In genomic region chrX:155584586-155584985, GRCm38 (mm10) we compare ENCODE assay signal across 24 mouse cellular contexts. TPM values are rescaled to one million over a fixed set of nuclear protein-coding genes. Genes with fewer than 3 reads are reported as not detected.
DNase-seq lines count a peak whose midpoint lies in the region; ATAC-seq and TF ChIP-seq lines count a peak whose summit lies in the region.
"Had no signal": no experiment of that assay in that cellular context is flagged by ENCODE, and none has a peak within 500 bp of the region (broad histone marks: within the 10 kb centered on the region; RNA-seq: fewer than 3 reads in every experiment).

No protein-coding gene starts in this region.

- no peak for TF ChIP-seq POLR2A in liver, adult 2 months (IDR thresholded peaks at IDR 0.05; ENCODE audit: extremely low read depth, insufficient read depth, low read length)

- 55% methylated on average over 2 of the region's 2 CpGs for WGBS in liver, adult 2 months
- WGBS in liver, postnatal 0 days (ENCODE audit: insufficient replicate concordance): 55% methylated on average over 2 of the region's 2 CpGs
- 93% methylated on average over 2 of the region's 2 CpGs for WGBS in hindbrain, embryonic 14.5 days

- no peaks in the 10 kb centered on the region for H3K36me3 ChIP-seq in liver, adult 2 months (ENCODE audit: control insufficient read depth, insufficient read depth, low read length)
- no peaks in the 10 kb centered on the region for H3K36me3 ChIP-seq in liver, postnatal 0 days (replicated peaks; ENCODE audit: insufficient read depth, low read length)
- H3K36me3 ChIP-seq in G1E (replicated peaks): no peaks in the 10 kb centered on the region
- H3K36me3 ChIP-seq in hindbrain, embryonic 14.5 days (replicated peaks; ENCODE audit: control insufficient read depth, insufficient read depth): no peaks in the 10 kb centered on the region
- H3K36me3 ChIP-seq: heart, embryonic 15.5 days; limb, embryonic 12.5 days; liver, embryonic 15.5 days had no signal

- no peak overlapping the region for H3K4me2 ChIP-seq in liver, postnatal 0 days (ENCODE audit: low read depth, low read length)
- H3K4me2 ChIP-seq in hindbrain, embryonic 14.5 days (replicated peaks): no peak overlapping the region
- H3K4me2 ChIP-seq: heart, embryonic 15.5 days; limb, embryonic 12.5 days; liver, embryonic 15.5 days had no signal

- peak; percentile 24 for DNase-seq in liver, adult 2 months (ENCODE audit: extremely low read depth, low read depth, low spot score)
- no peak for DNase-seq in liver, postnatal 0 days
- DNase-seq in G1E (ENCODE audit: low spot score): no peak
- peak; percentile 8 for DNase-seq in c-Kit-positive CD71-negative TER-119-negative erythroid progenitor cells, embryonic 14.5 days (ENCODE audit: low read depth)
- no peak for DNase-seq in hindbrain, embryonic 14.5 days (ENCODE audit: low spot score)
- no peak for DNase-seq in embryo, embryonic 9.5 days (ENCODE audit: extremely low spot score)
- DNase-seq in cerebellum, postnatal 4 days (ENCODE audit: low spot score in 2 of 2): no peak
- DNase-seq: adrenal gland, postnatal 25 days; cerebellum, adult 9-11 months; kidney, postnatal 36 days; layer of hippocampus, adult 9-11 months; right cerebral cortex, postnatal 25 days; thymus, postnatal 36 days had no signal

- no peaks in the 10 kb centered on the region for H3K79me2 ChIP-seq in liver, adult 2 months (ENCODE audit: control insufficient read depth, insufficient read depth, low read length)

- H3K4me3 ChIP-seq in liver, adult 2 months (ENCODE audit: insufficient read depth, low read depth, low read length): no peak overlapping the region
- no peak overlapping the region for H3K4me3 ChIP-seq in liver, postnatal 0 days (ENCODE audit: low read depth, low read length)
- no peak overlapping the region for H3K4me3 ChIP-seq in G1E (ENCODE audit: low read depth, low read length)
- H3K4me3 ChIP-seq in hindbrain, embryonic 14.5 days (replicated peaks; ENCODE audit: low read length): no peak overlapping the region
- H3K4me3 ChIP-seq: heart, embryonic 15.5 days; limb, embryonic 12.5 days; liver, embryonic 15.5 days; megakaryocyte, embryonic 14.5 days had no signal

- H3K9ac ChIP-seq in liver, adult 2 months (ENCODE audit: low read depth, low read length): no peak overlapping the region
- no peak overlapping the region for H3K9ac ChIP-seq in liver, postnatal 0 days (replicated peaks)
- H3K9ac ChIP-seq in hindbrain, embryonic 14.5 days: no peak overlapping the region
- H3K9ac ChIP-seq: heart, embryonic 15.5 days; limb, embryonic 12.5 days; liver, embryonic 15.5 days had no signal

- no peaks in the 10 kb centered on the region for H3K4me1 ChIP-seq in liver, adult 2 months (ENCODE audit: control insufficient read depth, insufficient read depth, low read length)
- H3K4me1 ChIP-seq in liver, postnatal 0 days (ENCODE audit: insufficient read depth): no peaks in the 10 kb centered on the region
- H3K4me1 ChIP-seq in G1E (ENCODE audit: insufficient read depth, low read depth, low read length): no peaks in the 10 kb centered on the region
- H3K4me1 ChIP-seq in hindbrain, embryonic 14.5 days (replicated peaks; ENCODE audit: control insufficient read depth, insufficient read depth, low read length): no peaks in the 10 kb centered on the region
- H3K4me1 ChIP-seq: heart, embryonic 15.5 days; limb, embryonic 12.5 days; liver, embryonic 15.5 days; megakaryocyte, embryonic 14.5 days had no signal

- H3K9me3 ChIP-seq in liver, postnatal 0 days (ENCODE audit: low read length): no peaks in the 10 kb centered on the region
- H3K9me3 ChIP-seq in G1E (replicated peaks): no peaks in the 10 kb centered on the region
- H3K9me3 ChIP-seq in hindbrain, embryonic 14.5 days (ENCODE audit: control insufficient read depth, low read length): no peaks in the 10 kb centered on the region
- H3K9me3 ChIP-seq: heart, embryonic 15.5 days; limb, embryonic 12.5 days; liver, embryonic 15.5 days; megakaryocyte, embryonic 14.5 days had no signal

- no peak overlapping the region for H3K27ac ChIP-seq in liver, adult 2 months (replicated peaks; ENCODE audit: insufficient read depth, low read depth, low read length)
- H3K27ac ChIP-seq in liver, postnatal 0 days (ENCODE audit: low read depth): no peak overlapping the region
- H3K27ac ChIP-seq in hindbrain, embryonic 14.5 days: no peak overlapping the region
- H3K27ac ChIP-seq: heart, embryonic 15.5 days; limb, embryonic 12.5 days; liver, embryonic 15.5 days had no signal

- no peak; the same call in 1 of the 2 replicates for ATAC-seq in liver, postnatal 0 days
- peak; percentile 4; the same call in 1 of the 2 replicates for ATAC-seq in G1E (ENCODE audit: extremely low read depth, insufficient number of reproducible peaks, low FRiP score, poor library complexity, severe bottlenecking)
- peak; percentile 87 for ATAC-seq in monocyte, adult 5-6 weeks (replicated peaks; ENCODE audit: insufficient number of reproducible peaks, low FRiP score, low TSS enrichment, poor library complexity, severe bottlenecking)
- no peak for ATAC-seq in hindbrain, embryonic 14.5 days (ENCODE audit: low FRiP score)
- ATAC-seq: CD4-positive, CD25-positive, alpha-beta regulatory T cell, adult 4 months; forebrain, embryonic 14.5 days; intestine, embryonic 16.5 days had no signal

- H3K27me3 ChIP-seq in liver, adult 2 months (ENCODE audit: control insufficient read depth, insufficient read depth, low read length): no peaks in the 10 kb centered on the region
- H3K27me3 ChIP-seq in liver, postnatal 0 days (ENCODE audit: insufficient read depth, low read length): no peaks in the 10 kb centered on the region
- no peaks in the 10 kb centered on the region for H3K27me3 ChIP-seq in G1E (ENCODE audit: insufficient read depth, low read length)
- H3K27me3 ChIP-seq in hindbrain, embryonic 14.5 days (ENCODE audit: control insufficient read depth, insufficient read depth, low read length): no peaks in the 10 kb centered on the region
- H3K27me3 ChIP-seq: heart, embryonic 15.5 days; limb, embryonic 12.5 days; liver, embryonic 15.5 days; megakaryocyte, embryonic 14.5 days had no signal

- TF ChIP-seq EP300 in liver, postnatal 0 days (IDR thresholded peaks at IDR 0.05; ENCODE audit: low read depth): no peak

- TF ChIP-seq CTCF in liver, adult 2 months (IDR thresholded peaks at IDR 0.05; ENCODE audit: low read depth, low read length): no peak
- TF ChIP-seq CTCF in liver, postnatal 0 days (IDR thresholded peaks at IDR 0.05; ENCODE audit: low read depth): no peak
- no peak for TF ChIP-seq CTCF in G1E (IDR thresholded peaks at IDR 0.05; ENCODE audit: low read depth, low read length)

RNA-seq across cellular contexts. Expression of gene Ptchd1, which starts 39.0 kb away (rescaled TPM):
- total RNA-seq in liver, adult 2 months (2014; rRNA removed): 0.07 TPM in 1 of 2 replicates, not detected in the other
- not detected in 2 replicates for polyA plus RNA-seq in liver, adult 2 months (2012; rRNA removed)
- not detected in 2 replicates for polyA plus RNA-seq in liver, postnatal 0 days (2015; fragmentation: Nextera tagmentation; extraction: Ambion mirVana)
- total RNA-seq in G1E (2014; fragmentation: Nextera tagmentation) (not detected in 2 replicates), G1E (2017) (not detected in 2 replicates)
- polyA plus RNA-seq in G1E (2012): not detected in 2 replicates
- total RNA-seq in monocyte, adult 5-6 weeks (2017): 0.53 to 1.1 TPM (median 1.1 TPM) in 3 replicates
- 12.0 and 17.8 TPM in 2 replicates for polyA plus RNA-seq in hindbrain, embryonic 14.5 days (2014; fragmentation: Nextera tagmentation; extraction: Ambion mirVana)
- total RNA-seq: adrenal gland, postnatal 25 days had no signal
- polyA plus RNA-seq: CD4-positive, CD25-positive, alpha-beta regulatory T cell, adult 4 months; liver, embryonic 15.5 days had no signal

RNA-seq across cellular contexts. Expression of gene Gm15155, which starts 40.0 kb away (rescaled TPM):
- total RNA-seq in liver, adult 2 months (2014; rRNA removed): not detected in 2 replicates
- polyA plus RNA-seq in liver, adult 2 months (2012; rRNA removed): not detected in 2 replicates
- not detected in 2 replicates for polyA plus RNA-seq in liver, postnatal 0 days (2015; fragmentation: Nextera tagmentation; extraction: Ambion mirVana)
- total RNA-seq in G1E (2014; fragmentation: Nextera tagmentation) (not detected in 2 replicates), G1E (2017) (not detected in 2 replicates)
- polyA plus RNA-seq in G1E (2012): not detected in 2 replicates
- not detected in 3 replicates for total RNA-seq in monocyte, adult 5-6 weeks (2017)
- polyA plus RNA-seq in hindbrain, embryonic 14.5 days (2014; fragmentation: Nextera tagmentation; extraction: Ambion mirVana): 0.61 TPM in 1 of 2 replicates, not detected in the other
- total RNA-seq: adrenal gland, postnatal 25 days had no signal
- polyA plus RNA-seq: CD4-positive, CD25-positive, alpha-beta regulatory T cell, adult 4 months; forebrain, embryonic 14.5 days; gonadal fat pad, adult 2 months; heart, embryonic 15.5 days; hindbrain, embryonic 11.5 days; intestine, embryonic 16.5 days; limb, embryonic 12.5 days; liver, embryonic 15.5 days; testis, adult 2 months had no signal

Comparison
In these comparisons a context has a peak if more than half of its experiments do, and no peak if none do; other contexts are left out.
1. DNase-seq: peak in liver, adult 2 months (single experiment) and c-Kit-positive CD71-negative TER-119-negative erythroid progenitor cells, embryonic 14.5 days (single experiment); none in liver, postnatal 0 days (single experiment), G1E (single experiment), hindbrain, embryonic 14.5 days (single experiment), embryo, embryonic 9.5 days (single experiment) and cerebellum, postnatal 4 days (0 of 2).
2. ATAC-seq: peak in G1E (single experiment) and monocyte, adult 5-6 weeks (single experiment); none in liver, postnatal 0 days (single experiment) and hindbrain, embryonic 14.5 days (single experiment).
3. RNA of gene Ptchd1, which starts 39.0 kb away (polyA plus RNA-seq): 12.0 to 17.8 TPM in hindbrain, embryonic 14.5 days; not detected in liver, adult 2 months, not detected in liver, postnatal 0 days and not detected in G1E; every median in the first group is over 10 times any median in the second.